Mouse (Mus musculus) neural tube, postnatal 0 days (tissue): ENCODE data around the gene Gm21719. TPM values are rescaled to one million over a fixed set of nuclear protein-coding genes. Genes with fewer than 3 reads are reported as not detected.

Experiments used
- polyA plus RNA-seq: library from polyadenylated mRNA; unstranded; fragments of >200 nt; fragmentation: Nextera tagmentation; extraction: Ambion mirVana; gene quantifications from 2 replicates; pipeline ENCODE4 v1.2.1, GENCODE M21; 2015

Gene Gm21719
- not detected in 2 replicates for polyA plus RNA-seq

GRCm38 (mm10) chrY:6682772-6683171 lies at the start of gene Gm21719:
TSS of gene Gm21719 (minus strand) at chrY:6682872.

Other genes with a start within 250 kb of the Gm21719 start
- not detected in 2 replicates for gene Gm28919, start 99.3 kb downstream of the Gm21719 start, polyA plus RNA-seq
- not detected in 2 replicates for gene Gm20830, start 235.4 kb upstream of the Gm21719 start, polyA plus RNA-seq